Mouse (Mus musculus): Measurements from ENCODE around the gene Inpp5a.
A peak's percentile ranks its signal among the peaks of the same experiment; 100 is the strongest.

Gene Inpp5a

DNA sequence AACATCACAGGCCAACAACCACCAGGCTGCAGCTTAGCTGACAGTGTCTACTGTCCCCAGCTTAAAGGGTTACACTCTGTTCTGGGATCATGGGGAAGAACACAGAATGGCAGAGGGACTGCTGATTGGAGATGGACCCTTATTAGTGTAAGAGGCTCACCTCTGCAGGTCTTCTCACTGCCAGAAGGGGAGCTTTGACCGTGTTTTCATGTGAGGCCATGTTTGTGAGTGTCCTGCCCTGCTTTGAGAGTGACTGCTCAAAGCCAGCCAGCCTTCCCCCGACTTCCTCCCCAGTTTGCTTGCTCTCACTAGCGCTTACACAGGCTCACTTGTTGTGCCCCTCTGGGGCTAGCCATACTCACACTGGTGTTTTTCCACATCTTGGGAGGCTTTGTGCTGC, 58.5 kb downstream of the Inpp5a start:
- DNase-seq = no peak

DNA sequence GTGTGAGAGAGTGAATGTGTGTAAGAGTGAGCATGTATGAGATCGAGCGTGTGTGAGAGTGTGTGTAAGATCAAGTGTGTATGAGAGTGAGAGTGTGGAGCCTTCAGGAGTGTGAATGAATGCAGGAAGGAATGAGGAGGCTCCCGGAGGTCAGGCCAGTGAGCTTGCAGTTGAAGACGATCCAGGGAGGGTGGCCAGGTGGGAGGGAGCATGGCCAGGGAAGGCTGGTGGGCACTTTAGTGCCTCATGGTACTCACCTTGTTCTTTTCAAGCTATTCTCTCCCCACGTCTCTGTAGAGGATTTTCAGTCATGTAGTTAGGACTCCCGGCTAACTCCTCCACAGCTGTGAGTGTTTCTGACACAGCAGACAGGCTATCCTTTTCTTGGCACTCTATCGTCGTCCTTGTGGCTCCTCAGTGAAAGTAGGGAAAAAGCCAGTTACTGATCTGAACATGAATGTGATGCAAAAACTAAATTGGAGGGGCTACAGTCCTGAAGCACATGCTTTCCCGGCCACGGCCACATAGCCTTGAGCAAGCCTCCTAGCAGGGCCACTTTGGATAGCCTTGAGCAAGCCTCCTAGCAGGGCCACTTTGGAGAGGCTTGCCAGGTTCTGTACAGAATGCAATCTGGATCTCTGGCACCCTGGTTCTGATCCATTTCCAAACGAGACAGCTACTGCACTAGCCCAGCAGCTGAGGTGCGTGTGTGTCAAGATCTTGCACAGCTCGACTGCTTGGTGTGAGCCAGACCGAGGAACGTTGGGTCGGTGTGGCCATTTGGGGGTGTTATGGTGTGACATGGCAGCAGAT, 61.5 kb downstream of the Inpp5a start:
- DNase-seq = peak; percentile 59

DNA sequence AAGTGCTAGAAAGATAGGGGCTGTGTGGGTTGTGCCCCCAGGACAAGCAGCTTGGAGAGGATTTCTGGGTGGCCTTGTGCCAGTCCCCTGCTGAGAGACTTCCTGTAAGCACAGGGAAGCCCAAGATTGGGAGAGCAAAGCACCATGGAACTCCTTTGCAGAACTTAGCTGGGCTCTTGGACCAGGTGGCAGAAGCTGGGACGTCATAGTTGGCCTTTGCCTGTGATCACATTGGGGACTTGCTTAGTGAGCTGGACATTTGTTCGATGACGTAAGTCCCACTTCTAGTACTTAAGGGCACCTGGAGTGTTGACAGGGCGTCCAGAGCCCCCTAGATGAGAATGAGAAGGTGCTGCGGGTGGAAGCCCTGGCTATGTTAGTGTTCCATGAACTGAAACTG, 62.8 kb downstream of the Inpp5a start:
- no peak for DNase-seq

DNA sequence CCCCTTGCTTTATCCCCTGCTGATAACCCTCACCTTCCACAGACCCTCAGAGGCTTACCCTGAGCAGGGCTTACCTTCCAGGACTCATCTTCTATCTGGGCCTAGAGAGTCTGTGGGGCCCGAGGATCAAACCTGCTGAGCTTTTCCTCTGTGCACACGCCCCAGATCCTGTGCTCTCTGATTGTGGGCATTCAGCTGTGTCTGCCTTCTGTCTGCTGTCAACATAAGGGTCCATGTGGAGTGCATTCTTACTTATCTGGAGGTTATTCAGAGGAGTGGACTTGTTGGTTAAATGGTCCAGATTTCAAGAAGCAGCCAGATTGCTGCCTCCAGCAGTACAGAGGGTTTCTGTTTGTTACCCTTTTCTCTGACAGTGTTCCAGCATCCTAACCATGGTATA, 63.3 kb downstream of the Inpp5a start:
- no peak for DNase-seq

DNA sequence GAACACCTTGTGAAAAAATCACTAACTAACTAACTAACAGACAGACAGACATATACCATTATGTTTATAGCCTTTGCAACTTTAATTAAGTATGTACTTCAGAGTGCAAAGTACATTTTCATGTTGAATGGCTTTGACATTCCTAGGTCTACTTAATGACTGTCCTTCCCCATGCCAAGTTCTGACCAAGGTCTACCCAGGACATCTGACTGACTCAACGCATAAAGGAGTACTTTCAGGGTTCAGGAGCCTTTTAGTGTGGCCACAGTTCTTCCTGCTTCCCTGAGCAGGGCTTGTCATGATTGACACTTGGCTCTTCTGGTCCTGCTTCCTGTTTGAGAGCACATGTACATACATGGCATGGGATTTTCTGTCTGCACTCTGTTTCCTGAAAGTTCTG, 64.3 kb downstream of the Inpp5a start:
- DNase-seq = no peak

DNA sequence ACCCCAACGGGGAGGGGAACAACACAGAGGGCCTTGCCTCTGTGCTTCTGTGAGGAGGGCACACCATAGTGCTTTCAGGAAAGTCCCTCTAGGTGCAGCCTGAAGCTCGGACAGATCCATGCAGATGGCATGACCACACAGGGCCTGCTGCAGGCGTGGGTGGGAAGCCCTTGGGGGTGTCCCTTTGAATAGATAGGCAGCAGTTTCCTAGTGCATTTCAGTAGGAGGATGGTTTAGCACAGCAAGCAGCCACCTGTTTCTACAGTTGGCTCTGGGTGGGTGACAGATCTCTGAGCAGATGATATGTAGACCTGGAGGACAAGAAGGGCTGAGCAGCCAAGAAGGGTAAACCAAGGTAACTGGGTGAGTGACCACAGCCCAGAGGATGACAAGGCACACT, 65.4 kb downstream of the Inpp5a start:
- no peak for DNase-seq

DNA sequence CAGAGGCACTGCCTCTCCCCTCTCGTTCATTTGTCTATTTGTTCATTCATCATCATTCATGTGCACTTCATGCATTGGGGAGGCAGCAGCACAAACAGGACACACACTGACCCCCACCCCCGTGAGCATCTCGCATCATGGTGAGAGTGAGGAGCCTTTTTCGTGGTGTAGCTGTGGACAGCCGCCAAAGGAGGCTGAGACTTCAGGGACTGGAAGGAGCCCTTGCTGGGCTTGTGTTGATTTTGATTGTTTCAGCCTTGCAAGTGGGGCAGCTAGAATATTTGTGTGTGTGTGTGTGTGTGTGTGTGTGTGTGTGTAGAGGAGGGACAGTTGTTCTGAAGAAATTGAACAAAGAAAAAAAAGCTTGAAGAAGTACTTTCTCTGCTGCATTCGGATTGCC, 67.8 kb downstream of the Inpp5a start:
- no peak for DNase-seq

DNA sequence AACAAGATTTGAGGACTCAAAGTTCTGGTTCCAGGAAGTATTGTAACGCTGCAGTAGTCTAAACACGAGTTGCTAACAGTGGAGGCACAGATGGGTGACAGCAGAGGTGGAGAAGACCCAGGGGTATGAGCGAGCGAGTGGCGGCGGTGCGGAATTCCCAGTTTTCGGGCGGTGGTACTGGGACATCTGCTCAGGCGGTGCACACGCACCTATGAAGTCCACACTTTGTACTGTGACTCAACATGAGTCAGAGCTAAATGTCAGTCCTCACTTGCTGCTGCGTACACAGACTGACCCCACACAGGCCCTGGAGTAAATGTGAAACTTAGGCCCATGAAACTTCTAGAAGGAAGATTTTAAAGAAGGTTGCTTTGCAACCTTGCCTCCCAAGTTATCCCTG, 72.4 kb downstream of the Inpp5a start:
- DNase-seq = no peak

DNA sequence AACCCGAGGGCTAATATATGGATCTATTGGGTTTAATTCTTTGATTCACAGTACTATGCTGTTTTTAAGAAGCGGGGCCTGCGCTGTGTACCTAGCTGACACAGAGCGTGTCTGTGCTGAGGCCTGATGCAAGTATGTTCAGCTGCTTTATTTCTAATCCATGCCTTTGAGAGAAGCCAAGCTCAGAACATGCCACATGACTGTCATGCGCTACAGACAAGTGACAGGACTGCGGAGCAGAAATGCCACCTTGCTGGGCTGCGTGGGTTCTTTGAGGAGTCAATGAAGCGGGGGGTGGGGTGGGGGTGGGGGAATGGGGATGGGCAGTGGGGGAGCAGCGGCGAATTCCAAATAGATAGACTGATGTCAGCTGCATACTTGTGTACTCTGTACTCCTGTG, 73.2 kb downstream of the Inpp5a start:
- DNase-seq = no peak

DNA sequence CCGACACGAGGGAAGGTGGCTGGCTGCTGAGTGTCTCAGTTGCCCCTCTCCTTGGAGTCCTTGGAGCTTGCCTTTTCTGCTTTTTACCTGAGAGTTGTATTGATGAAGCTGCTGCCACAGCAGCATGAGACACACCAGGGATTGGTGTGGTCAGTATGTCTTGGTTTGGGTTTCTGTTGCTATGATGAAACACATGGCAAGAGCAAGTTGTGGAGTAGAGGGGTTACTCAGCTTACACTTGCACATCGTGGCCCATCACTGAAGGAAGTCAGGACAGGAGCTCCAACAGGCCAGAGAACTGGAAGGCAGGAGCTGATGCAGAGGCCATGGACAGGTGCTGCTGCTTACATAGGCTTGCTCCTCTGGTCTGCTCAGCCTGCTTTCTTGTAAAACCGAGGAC, 76.6 kb downstream of the Inpp5a start:
- DNase-seq = no peak

DNA sequence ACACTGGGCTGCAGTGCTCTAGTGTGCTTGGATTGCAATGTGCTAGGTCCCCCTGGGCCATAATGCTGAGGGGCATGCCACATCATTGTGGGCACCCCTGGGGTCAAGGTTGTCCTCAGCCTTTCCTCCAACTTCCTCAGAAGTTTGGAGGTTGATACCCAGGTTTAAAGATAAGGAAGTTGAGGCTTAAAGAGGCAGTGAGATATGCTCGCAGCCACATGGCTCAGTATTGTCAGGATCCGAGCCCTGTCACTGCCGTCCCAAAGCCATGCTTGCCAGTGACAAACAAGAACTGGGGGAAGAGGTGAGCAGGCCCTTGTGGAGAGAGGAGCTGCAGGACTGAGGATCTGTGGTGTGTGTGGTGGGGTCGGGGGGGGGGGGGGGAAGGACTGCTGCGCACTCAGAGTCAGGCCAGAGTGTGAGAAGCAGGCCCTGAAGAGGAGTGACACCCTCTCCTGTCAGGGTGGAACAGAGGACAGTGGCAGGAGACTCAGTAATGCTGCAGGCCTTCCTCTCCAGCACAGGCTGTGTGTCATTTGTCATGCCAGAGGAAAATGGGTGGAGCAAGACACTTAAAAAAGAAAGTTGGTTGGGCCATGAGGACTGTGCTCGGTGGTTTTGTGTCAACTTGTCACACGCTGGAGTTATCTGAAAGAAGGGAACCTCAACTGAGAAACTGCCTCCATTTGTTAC, 77.7 kb downstream of the Inpp5a start:
- DNase-seq = no peak

DNA sequence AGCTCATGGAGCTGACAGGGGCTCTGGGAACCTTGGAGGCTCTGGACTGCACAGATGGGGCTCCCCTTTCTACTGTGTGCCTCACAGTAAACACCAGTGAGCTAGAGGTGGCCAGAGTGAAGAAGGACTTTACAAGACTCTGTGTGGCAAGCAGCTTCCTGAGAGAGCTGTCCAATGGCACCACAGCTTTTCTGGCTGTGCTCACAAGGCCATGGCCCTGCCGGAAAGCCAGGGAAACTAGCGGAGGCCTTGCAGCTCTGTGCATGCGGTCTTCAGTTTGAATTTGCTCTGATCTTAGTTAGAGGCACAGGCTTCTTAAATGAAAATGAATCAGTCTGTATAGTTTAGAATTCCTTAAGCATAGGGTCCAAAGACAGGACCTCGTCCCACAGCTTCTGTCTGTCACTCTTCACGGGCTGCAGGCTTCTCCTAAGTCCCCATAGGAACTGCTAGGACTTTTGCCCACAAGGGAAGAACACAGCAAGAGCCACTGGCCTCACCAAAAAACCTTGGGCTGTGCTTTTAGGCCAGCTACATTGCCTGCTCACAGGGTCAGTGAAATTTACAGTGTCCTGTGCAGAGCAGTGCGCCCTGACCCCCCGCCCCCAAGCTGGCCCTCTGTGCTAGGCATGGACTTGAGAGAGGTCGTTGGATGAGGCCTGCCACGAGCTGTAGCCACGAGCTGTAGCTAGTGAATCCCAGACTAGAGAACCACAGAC, 78.4 kb downstream of the Inpp5a start:
- no peak for DNase-seq

DNA sequence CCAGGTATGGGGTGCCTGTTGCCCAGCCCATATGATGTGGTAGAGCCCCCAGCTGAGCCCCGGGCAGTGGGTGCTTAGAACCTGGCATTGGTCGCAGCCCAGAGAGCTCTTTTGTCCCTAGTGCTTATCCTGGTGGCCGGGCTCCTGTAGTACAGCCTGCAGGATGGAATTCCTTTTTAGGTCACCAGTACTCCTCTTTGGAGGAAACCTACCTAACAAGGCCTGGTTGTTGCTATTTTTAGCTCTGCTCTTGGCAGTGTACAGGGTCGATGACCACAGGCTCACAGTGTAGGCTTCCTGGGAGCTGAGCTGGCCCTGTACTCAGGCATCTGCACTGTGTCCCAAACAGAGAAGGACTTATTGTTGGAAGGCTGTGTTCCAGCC, 79.0 kb downstream of the Inpp5a start:
- DNase-seq = peak; percentile 63

DNA sequence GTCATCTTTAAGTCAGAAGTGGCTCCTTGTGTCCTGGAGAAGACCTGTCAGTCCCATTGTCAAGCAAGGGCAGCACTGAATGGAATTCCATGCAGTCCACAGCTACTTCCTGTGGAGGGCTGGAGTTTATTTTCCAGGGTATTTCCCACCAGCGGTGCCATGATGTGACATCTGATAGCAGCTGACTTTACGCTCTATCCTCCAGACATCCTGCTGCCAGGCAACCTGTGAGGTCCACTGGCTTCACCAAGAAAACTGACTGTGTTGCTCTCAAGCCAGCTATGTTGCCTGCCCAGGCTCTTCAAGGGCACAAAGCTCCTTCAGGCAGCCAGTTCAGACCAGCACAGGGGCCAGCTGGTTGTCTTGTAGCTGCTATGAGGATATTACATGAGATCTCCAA, 79.5 kb downstream of the Inpp5a start:
- DNase-seq = no peak

DNA sequence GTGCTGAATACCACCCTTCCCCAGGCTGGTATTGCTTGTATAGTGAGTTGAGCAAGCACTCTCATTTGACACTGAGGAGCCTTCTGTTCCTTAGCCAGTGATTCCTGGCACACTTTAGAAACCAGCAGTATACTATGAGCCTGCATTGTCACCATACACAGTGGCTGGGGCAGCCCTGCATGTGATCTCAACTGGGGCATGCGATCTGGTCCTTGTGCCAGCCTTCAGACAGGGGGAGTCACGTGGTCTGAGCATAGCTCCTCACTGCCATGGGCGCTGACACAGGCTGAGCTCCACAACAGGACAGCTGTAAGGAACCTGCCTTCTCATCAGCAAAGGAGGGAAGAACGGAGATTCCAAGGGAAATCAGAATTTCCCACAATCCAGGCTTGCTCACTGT, 80.5 kb downstream of the Inpp5a start:
- no peak for DNase-seq

DNA sequence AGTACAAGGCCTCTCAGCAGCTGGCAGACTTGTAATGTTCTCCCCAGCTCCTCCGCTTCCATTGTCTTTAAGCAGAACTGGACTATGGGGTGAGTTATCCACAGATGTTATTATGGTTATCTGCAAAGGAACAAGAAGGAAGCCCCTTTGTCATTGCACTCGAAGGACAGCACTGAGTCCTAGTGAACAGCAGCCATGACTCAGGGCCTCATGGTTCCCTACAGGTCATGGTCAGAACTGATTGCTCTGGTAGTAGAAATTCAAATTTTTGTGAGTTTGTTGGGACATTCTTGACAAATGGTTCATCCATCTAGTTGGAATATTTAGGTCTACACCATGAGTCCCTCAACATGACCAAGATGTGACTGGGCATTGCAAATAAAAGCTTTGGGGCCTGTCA, 81.6 kb downstream of the Inpp5a start:
- no peak for DNase-seq

DNA sequence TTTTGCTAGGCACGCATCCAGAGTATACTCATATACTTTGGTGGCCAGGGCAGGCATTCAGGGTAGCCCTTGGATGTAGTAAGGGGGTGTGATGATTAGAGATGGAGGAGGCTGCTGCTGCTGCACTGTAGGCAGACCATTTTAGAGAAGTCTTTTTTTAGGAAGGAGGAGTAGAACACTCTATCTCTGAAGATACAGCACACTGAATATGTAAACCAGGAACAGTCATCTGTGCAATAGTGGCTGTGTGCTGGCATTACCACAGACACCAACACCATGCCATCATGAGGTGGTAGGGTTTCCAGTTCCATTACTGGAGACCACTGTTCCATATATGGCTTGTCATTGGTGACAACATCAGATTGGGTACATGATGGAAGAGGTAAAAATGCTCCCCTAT, 83.1 kb downstream of the Inpp5a start:
- no peak for DNase-seq

DNA sequence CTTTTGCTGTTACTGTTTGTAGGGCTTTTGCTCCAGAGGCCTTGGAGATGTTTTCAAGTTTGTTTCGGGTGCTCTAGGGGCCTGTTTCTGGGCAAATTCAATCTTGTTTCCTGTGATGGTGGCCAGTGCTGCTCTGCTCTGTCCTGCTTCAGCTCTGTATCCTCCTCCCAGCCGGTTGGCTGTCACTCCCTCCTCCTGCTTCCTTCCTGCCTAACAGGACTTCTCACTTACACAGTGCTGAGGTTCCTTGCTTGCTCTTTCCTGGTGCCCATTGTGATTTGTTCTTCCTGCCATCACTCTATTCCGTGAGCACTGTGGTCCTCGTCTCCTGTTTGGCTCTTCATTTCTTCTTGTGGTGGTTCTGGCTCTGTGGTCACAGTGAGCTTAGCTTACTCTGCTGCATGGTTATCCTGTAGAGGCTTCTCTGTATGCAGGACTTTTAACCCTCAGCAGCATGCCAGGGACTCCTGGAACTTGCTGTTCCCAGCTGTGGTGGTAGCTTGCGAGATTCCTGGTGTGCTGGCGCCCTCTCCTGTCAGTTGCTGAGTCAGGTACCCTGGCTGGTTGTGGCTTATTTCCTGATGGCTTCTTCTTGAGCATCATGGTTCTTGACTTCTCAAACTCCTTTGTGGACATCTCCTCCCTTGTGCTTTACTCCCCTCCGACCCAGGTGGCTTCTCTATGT, 84.1 kb downstream of the Inpp5a start:
- peak; percentile 80 for DNase-seq

DNA sequence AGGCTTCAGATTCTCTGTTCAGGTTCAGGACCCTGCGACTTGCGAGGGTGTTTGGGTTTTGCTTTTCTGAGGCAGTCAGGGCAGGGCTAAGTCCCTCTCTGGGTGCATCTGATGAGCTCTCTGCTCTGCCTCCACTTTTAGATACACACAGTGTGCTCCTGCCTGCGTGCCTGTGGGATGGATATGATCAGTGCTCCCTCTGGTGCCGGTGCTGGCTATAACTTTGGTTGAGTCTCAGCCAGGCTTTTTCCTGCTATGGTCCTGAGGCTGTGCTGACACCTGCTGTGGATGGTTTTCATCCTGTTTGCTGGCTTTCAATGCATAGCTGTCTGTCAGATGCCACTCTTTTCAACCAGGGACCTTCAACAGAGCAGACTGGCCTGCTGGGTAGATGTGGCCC, 87.0 kb downstream of the Inpp5a start:
- no peak for DNase-seq

DNA sequence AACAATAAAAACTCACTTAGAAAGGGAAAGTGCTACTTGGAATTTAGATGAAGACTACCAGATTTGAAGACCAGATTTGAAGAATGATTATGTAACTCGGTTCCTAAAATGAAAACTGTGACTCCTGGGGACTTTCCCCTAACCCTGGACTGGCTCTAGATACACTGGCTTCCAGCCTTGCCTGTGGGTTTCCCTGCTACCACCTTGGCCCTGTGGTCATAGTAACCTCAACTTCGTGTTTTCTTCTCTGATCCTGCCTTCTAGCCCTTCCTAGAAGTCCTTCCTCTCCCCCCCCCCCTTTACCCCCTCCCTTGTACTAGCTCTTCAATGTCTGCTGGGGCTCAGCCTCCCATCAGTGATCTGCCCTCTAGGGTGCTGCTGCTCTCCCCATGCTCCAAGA, 87.8 kb downstream of the Inpp5a start:
- no peak for DNase-seq

DNA sequence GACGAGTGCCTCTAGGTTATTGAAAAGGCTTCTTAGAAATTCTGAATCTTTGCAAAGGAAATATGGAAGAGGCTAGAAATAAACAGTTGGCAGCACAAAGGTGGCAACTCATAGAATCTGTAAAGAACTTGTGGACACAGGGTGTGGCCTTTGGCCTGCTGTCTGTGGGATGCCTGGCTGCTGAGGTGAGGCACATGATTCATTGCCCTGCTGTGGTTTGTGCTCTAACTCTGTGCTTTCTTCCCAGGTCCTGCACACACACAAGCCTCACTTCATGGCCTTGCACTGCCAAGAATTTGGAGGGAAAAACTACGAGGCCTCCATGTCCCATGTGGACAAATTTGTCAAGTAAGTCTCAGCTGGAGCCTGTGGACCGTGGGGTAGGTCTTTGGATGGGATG, 88.8 kb downstream of the Inpp5a start:
- no peak for DNase-seq

DNA sequence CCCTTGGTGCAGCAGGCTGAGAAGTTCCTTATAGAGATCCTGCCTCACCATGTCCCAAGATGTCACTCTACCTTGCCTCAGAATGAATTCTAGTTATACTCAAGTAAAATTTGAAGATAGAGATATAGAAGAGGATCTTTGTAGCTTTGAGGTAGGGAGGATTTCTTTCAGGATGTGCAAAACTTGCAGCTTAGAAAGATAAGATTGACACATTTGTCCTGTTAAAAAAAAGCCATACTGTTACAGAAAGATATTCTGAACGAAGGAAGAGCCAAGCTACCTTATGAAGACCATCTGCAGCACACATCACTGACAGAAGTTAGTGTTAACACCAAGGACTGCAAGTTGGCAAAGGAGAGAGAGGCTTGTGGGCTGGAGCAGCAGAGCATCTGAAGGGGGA, 90.2 kb downstream of the Inpp5a start:
- DNase-seq = no peak

DNA sequence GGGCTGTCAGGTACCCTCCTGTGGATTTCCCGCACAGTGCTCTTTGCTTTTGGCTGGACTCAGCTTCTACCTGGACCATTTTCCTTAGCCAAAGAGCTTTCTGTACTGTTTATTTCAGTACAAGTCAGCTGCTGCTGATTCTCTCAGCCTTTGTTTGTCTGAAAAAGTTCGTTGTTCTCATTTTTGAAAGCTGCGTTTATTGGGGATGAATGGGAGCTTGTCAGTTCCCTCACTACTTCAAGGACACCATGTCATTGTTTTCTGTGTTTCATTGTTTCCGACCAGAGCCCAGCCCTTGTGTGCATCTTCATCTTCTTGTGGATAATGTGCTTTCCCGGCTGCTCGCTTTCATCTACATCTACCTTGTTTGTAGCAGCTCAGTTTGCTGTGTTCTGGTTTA, 90.7 kb downstream of the Inpp5a start:
- DNase-seq = no peak
